Mouse (Mus musculus): ENCODE measurements around the gene Zfp541. TPM values are rescaled to one million over a fixed set of nuclear protein-coding genes. Genes with fewer than 3 reads are reported as not detected.

Zfp541 gene
- 0.07 TPM in 1 of 2 replicates, not detected in the other for polyA plus RNA-seq (2012; ENCODE audit: low replicate concordance)

DNA sequence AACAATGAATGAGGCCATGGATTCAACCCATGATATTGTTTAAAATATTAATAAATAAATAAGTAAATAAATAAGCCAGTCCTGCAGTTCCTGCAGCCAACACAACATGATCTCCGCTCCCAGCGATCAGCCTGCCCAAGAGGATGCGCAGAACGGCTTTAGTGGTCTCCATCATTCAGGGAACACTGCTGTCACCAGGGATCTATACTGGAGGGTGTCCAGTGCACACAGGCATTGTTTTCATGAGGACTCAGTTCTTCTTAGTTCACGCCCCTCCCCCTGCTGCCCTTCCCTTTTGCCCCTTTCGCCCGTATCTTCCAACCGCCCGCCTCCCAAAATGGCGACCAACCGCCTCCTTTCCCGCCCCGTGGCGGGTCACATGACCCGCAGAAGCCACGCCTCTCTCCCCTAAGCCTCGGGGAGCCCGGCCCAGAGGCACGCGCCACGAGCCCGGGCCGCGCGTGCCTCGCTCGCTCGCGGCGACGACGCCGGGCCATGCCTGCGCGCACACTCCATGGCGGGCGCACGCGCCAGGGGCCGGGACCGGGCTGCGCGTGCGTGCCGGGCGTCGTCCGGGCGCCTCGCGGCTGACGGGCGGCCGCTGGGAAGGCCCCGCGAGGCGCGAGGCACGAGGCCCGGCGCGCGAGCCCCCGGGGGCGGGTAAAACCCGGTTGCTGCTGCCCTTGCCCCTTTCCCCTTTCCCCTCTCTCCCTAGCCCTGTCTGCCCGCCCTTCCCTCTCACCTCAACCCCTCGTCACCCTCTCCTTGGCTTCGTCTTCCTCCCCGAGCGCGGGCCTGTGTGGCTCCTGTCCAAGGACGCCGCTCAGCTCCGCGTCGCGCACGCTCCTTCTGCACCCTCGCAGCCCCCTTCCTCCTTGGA lies at the start of gene Zfp541:
Zfp541 (plus strand) TSS at position 596 of the 880 bp plus-strand sequence.

DNA sequence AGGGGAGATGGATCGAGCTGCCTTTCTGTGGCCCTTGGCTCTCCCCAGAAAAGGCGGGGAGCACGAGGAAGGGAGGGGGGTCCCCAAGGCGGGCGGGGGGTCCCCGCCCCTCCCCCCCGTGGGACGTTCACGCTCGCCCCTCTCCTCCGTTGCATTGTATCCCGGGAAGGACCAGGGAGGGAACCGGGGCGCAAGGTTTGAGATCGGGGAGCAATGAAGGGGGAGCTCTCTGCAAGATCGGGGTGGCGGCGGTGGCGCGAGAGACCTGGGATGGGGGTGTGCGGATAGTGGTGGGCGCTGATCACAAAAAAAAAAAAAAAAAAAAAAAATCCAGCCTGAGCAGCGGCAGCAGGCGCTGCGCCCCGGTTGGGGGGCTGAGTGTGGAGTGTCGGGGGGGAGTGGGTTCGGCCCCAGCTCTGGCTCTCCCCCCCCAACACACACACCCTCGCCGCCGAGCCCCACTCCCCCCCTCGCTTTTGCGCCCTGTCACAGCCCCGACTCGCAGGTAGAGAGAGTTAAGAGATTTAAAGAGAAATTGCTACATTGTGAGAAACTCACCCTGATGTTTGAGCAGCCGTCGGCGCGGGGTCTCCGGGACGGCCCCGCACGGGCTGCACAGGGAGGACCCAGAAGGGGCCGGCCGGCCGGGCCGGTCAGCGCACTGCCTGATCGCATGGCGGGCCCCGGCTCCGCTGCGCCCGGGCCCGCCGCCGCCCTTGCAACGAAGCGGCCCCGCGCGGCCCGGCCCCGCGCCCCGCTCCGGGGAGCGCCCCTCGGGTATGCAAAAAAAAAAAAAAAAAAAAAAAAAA lies 14.1 kb upstream of the Zfp541 start, which contains the start of gene Bicra:
Bicra (minus strand) TSS at position 584 of the 809 bp plus-strand sequence.

DNA sequence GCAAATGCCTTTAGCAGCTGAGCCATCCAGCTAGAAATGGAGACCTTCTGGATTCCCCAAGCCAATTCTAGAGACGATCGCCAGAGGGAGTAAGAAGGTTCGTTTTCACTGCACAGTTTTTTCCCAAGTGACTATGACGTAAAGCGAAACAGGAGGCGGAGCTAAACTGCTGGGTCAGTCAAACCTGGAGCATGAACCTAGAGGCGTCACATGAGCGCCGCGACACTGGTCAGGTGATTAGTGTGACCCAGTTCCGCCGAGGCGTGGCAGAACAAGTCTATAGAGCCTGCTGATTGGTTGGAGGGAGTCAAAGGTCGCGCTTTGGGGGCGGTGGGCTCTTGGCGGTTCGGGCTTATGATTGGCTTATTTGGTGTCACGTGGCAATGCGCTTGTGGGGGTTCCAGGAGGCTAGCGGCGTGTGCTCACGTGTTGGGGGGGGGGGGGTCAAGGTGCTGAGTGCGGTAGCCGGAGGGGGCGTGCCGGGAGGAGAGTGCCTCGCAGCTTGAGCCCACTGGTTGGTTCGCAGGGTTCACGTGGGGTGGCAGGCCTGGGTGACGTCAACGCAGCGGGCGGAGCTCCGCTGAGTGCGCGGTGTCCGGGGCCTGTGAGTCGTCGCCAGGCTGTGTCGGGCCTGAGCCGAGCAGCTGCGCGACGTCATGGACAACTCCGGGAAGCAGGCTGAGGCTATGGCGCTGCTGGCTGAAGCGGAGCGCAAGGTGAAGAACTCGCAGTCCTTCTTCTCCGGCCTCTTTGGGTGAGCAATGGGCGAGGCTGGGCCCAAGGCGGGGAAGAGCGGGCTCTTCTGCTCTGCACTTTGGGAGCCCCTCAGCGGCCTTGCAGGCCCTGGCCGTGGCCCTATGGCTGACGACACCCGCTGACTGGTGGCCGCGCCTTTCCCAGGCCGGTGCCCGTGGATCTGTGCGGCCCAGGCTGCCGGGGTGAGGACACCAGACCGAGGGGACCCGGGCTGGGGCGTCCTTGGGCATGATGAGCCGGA lies 36.7 kb downstream of the Zfp541 start, which contains the start of gene Napa:
Napa (plus strand) TSS at position 438 of the 997 bp plus-strand sequence.

DNA sequence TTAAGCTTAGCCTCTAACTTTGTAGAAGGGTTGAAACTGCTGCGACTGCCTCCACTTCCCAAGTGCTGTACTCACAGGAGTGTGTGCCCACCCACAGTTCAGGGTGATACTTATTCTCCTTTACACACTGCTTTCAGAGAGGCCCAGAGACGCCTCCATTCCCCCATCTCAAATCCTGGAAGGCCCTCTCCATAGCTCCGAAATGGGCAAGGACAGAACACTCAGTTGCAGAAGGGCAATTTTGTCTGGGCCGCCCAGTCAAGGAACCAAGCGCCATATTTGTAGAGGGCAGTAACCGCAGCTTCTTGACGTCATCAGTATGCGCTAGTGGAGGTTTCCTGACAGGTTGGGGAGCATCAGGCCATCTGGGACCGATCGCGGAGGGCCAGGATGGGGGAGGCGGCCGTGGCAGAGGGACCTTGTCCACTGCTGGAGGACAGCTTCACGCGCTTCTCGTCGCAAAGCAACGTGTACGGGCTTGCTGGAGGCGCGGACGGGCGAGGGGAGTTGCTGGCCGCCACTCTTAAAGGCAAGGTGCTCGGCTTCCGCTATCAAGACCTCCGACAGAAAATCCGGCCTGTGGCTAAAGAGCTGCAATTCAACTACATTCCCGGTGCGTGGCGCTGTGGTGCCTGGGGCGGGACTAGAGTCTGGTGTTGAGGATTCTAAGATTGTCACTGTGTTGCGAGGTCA lies 58.1 kb downstream of the Zfp541 start, which contains the start of gene Kptn:
Kptn (plus strand) TSS at position 327 of the 693 bp plus-strand sequence.

DNA sequence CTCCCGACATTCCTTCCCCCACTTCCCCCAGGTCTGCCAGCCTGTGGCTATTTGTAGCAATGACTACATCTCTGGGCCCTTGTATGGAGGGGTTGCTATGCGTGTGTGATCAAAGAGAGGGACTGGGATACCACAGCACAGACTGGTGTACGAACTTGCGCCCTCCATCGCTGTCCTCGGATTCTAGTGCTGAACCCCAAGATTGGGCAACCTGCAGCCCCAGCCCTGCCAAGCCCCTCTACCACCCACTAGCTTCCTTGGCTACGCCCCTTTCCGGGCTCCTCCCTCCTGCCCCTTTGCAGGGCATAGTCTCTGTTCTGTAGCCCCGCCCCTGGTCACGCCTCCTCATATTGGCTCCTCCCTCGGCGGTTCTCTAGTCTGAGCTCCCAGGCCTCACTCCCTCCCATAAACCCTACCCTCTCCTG lies 67.8 kb downstream of the Zfp541 start, which contains the start of gene Slc8a2:
Slc8a2 (plus strand) TSS at position 406 of the 425 bp plus-strand sequence.

Other genes with a start within 250 kb of the Zfp541 start
- gene Obox6, start 222.1 kb upstream of the Zfp541 start, polyA plus RNA-seq (2012; ENCODE audit: low replicate concordance), result not detected in 2 replicates
- not detected in 2 replicates for gene Crx, start 181.8 kb upstream of the Zfp541 start, polyA plus RNA-seq (2012; ENCODE audit: low replicate concordance)
- not detected in 2 replicates for gene Crxos, start 179.2 kb upstream of the Zfp541 start, polyA plus RNA-seq (2012; ENCODE audit: low replicate concordance)
- 179 and 674 TPM in 2 replicates for gene Selenow, start 139.4 kb upstream of the Zfp541 start, polyA plus RNA-seq (2012; ENCODE audit: low replicate concordance)
- 399 and 526 TPM in 2 replicates for gene Nop53, start 115.7 kb upstream of the Zfp541 start, polyA plus RNA-seq (2012; ENCODE audit: low replicate concordance)
- gene Ehd2, start 94.2 kb upstream of the Zfp541 start, polyA plus RNA-seq (2012; ENCODE audit: low replicate concordance), result 1.4 and 4.0 TPM in 2 replicates
- gene Bicra, start 13.9 kb upstream of the Zfp541 start, polyA plus RNA-seq (2012; ENCODE audit: low replicate concordance), result 93.7 and 130 TPM in 2 replicates
- gene Napa, start 36.6 kb downstream of the Zfp541 start, polyA plus RNA-seq (2012; ENCODE audit: low replicate concordance), result 213 and 314 TPM in 2 replicates
- 7.2 and 17.1 TPM in 2 replicates for gene Kptn, start 58.1 kb downstream of the Zfp541 start, polyA plus RNA-seq (2012; ENCODE audit: low replicate concordance)
- 0.15 and 0.18 TPM in 2 replicates for gene Slc8a2, start 68.0 kb downstream of the Zfp541 start, polyA plus RNA-seq (2012; ENCODE audit: low replicate concordance)
- gene Meis3, start 113.3 kb downstream of the Zfp541 start, polyA plus RNA-seq (2012; ENCODE audit: low replicate concordance), result 2.8 and 3.3 TPM in 2 replicates
- gene Dhx34, start 160.2 kb downstream of the Zfp541 start, polyA plus RNA-seq (2012; ENCODE audit: low replicate concordance), result 40.4 and 47.8 TPM in 2 replicates
- gene C5ar2, start 182.3 kb downstream of the Zfp541 start, polyA plus RNA-seq (2012; ENCODE audit: low replicate concordance), result 0.26 and 2.0 TPM in 2 replicates
- 0.09 and 1.5 TPM in 2 replicates for gene C5ar1, start 197.7 kb downstream of the Zfp541 start, polyA plus RNA-seq (2012; ENCODE audit: low replicate concordance)
- 89.0 and 205 TPM in 2 replicates for gene Inafm1, start 211.8 kb downstream of the Zfp541 start, polyA plus RNA-seq (2012; ENCODE audit: low replicate concordance)
- gene Ccdc9, start 225.0 kb downstream of the Zfp541 start, polyA plus RNA-seq (2012; ENCODE audit: low replicate concordance), result 50.5 and 115 TPM in 2 replicates
- gene Bbc3, start 246.6 kb downstream of the Zfp541 start, polyA plus RNA-seq (2012; ENCODE audit: low replicate concordance), result 210 and 580 TPM in 2 replicates